Mouse (Mus musculus): ENCODE results near the gene Rps11.

GRCm38 (mm10) chr7:45103652-45104180 is 20.5 kb downstream of the Rps11 start, which contains the start of gene Fcgrt:
- TF ChIP-seq GATA1 (IDR thresholded peaks at IDR 0.05; ENCODE audit: low read length) (no peak), TAL1 (IDR thresholded peaks at IDR 0.05; ENCODE audit: low read length) (no peak)
